Mouse (Mus musculus) spleen, adult 18-20 months (tissue): Measurements from ENCODE around the gene Pclo.
"Not testable (repeated sequence)": the region's sequence is repeated elsewhere in the genome, so short reads cannot be mapped to it uniquely, and the experiment has no call there.

Experiments
- DNase-seq, 2 experiments: peaks; one replicate each; pipeline ENCODE4 v3.0.0; 2022; ENCODE audit warnings: mixed read lengths in 2 of 2

The Pclo gene

GRCm38 (mm10) chr5:14696745-14697144 lies 182.0 kb downstream of the Pclo start:
- no peak for DNase-seq

- no peak for DNase-seq
Observed at GRCm38 (mm10) chr5:14700900-14701299, 186.2 kb downstream of the Pclo start.

GRCm38 (mm10) chr5:14705423-14705822 lies 190.7 kb downstream of the Pclo start:
- DNase-seq, result no peak

GRCm38 (mm10) chr5:14707311-14707710 lies 192.6 kb downstream of the Pclo start:
- DNase-seq, result no peak

GRCm38 (mm10) chr5:14723576-14723975 lies 208.9 kb downstream of the Pclo start:
- no peak for DNase-seq

- no peak for DNase-seq
Observed at GRCm38 (mm10) chr5:14728676-14729253, 214.0 kb downstream of the Pclo start.

- no peak for DNase-seq
Observed at GRCm38 (mm10) chr5:14750882-14751281, 236.2 kb downstream of the Pclo start.

GRCm38 (mm10) chr5:14766686-14767085 lies 252.0 kb downstream of the Pclo start:
- DNase-seq, result no peak

- no peak for DNase-seq
Observed at GRCm38 (mm10) chr5:14782362-14783082, 267.8 kb downstream of the Pclo start.

GRCm38 (mm10) chr5:14793891-14794290 lies 279.2 kb downstream of the Pclo start:
- no peak for DNase-seq

- DNase-seq, result no peak
Observed at GRCm38 (mm10) chr5:14807136-14807535, 292.4 kb downstream of the Pclo start.

- no peak for DNase-seq
Observed at GRCm38 (mm10) chr5:14833165-14833860, 318.6 kb downstream of the Pclo start.

- DNase-seq, result no peak
Observed at GRCm38 (mm10) chr5:14834155-14834991, 319.7 kb downstream of the Pclo start.

GRCm38 (mm10) chr5:14853650-14854049 lies 338.9 kb downstream of the Pclo start:
- no peak for DNase-seq

- DNase-seq, result not testable (repeated sequence)
Observed at GRCm38 (mm10) chr5:14885291-14885690, 370.6 kb downstream of the Pclo start.

GRCm38 (mm10) chr5:14892242-14892641 lies 377.5 kb downstream of the Pclo start:
- DNase-seq, result no peak

GRCm38 (mm10) chr5:14903539-14903938 lies 388.8 kb downstream of the Pclo start:
- not testable (repeated sequence) for DNase-seq
